Mouse (Mus musculus) thymus, adult 2 months (tissue): Measurements from ENCODE around the gene Gm9821. TPM values are rescaled to one million over a fixed set of nuclear protein-coding genes. Genes with fewer than 3 reads are reported as not detected.

Experiments
- DNase-seq: peaks from one replicate; pipeline ENCODE4 v3.0.0; 2021
- H3K27ac ChIP-seq: fragments of 200-500 bp; 2 replicates; pipeline ENCODE4 v1.5.1; 2012; ENCODE audit warnings: low read length, control low read depth; ENCODE audit not compliant: control insufficient read depth, insufficient read depth
- H3K27me3 ChIP-seq: fragments of 200-500 bp; 2 replicates; pipeline ENCODE4 v1.6.1; 2012; ENCODE audit warnings: mild to moderate bottlenecking, low read length, moderate library complexity, mixed read lengths; ENCODE audit not compliant: control insufficient read depth, insufficient read depth
- H3K36me3 ChIP-seq: fragments of 200-500 bp; 2 replicates; pipeline ENCODE4 v1.6.1; 2012; ENCODE audit warnings: mild to moderate bottlenecking, low read length, moderate library complexity; ENCODE audit not compliant: control insufficient read depth, insufficient read depth
- H3K4me1 ChIP-seq: fragments of 200-500 bp; replicated peaks from 2 replicates; pipeline ENCODE4 v1.6.1; 2012; ENCODE audit warnings: low read length; ENCODE audit not compliant: control insufficient read depth, insufficient read depth
- H3K4me3 ChIP-seq: fragments of 200-500 bp; 2 replicates; pipeline ENCODE4 v1.5.1; 2012; ENCODE audit warnings: mild to moderate bottlenecking, low read length, control low read depth, moderate library complexity; ENCODE audit not compliant: control insufficient read depth, insufficient read depth
- CTCF ChIP-seq: fragments of 200-500 bp; IDR thresholded peaks from 2 replicates; pipeline ENCODE4 v1.5.1; 2012; ENCODE audit warnings: mild to moderate bottlenecking, control low read depth, low read length, moderate library complexity, borderline replicate concordance; ENCODE audit not compliant: control insufficient read depth, poor library complexity, insufficient read depth; ENCODE audit errors: extremely low read depth
- POLR2A ChIP-seq: fragments of 200-500 bp; IDR thresholded peaks from 2 replicates; pipeline ENCODE4 v1.6.1; 2012; ENCODE audit warnings: mild to moderate bottlenecking, low read length, control low read depth, moderate library complexity; ENCODE audit not compliant: control insufficient read depth, poor library complexity, insufficient read depth; ENCODE audit errors: extremely low read depth
- WGBS: fragments of 180-500 bp; shearing (Covaris S2); methylation state at CpG from one replicate; pipeline ENCODE4 v1.1.7; 2018; 5-methylcytosine and 5-hydroxymethylcytosine counted together
- polyA plus RNA-seq: library from polyadenylated mRNA; depleted of rRNA; stranded (reverse); fragments of >200 nt; gene quantifications from 2 replicates; pipeline ENCODE4 v1.2.3, GENCODE M21; 2012

The Gm9821 gene
- polyA plus RNA-seq, 1 experiment: 0.08 TPM

DNA sequence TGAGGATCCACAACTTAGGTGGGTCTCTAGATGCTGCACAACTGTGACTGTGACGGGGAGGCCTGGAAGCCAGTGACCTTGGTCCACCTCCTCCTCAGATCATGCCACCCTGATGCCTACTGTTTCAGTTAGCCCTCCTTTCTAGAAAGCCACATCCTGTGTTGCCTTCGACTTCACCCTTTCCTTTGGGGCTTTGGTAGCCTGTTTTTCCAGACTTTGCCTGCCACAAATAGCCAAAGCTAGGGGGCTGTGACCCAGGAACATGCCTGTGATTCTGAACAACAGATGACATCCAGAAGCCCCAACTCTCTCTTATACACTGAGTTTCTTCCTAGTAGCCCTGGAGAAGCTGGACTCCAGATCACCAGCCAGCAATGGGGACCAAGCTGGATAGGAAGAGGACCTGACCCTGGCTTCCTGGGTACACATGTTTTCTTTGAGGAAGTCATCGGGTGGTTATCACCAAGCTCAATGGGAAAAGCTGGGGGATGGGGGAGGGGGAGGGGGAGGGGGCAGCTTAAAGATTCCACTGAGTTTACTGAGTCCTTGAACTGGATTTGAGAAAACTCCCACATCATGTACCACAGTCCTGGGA, 19.2 kb downstream of the Gm9821 start:
- WGBS: 27% methylated on average over 3 of the region's 3 CpGs
- TF ChIP-seq POLR2A (no peak), CTCF (no peak)

DNA sequence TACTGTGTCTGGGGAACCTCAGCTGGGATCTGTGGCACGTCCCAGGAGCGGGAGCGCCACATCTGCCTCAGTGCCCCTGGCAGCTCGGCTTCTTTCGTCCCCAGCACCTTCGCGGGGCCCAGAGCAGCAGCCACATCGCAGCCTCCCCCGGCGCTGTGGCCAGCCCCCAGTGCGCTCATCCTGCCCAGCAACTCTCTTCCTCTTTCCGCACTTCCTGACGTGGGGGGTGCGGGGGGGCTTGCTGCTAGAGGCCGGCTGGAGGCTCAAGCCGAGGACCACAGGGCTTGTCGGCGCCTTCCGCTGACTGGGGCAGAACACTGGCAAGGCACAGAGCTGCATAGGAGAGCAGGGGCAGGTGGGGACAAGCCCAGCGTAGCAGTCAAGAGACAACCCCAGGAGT, 19.9 kb downstream of the Gm9821 start:
- no peaks in the 10 kb centered on the region for H3K27me3 ChIP-seq
- 9% methylated on average over 20 of the region's 20 CpGs for WGBS
- 0 out of 2 replicates have a peak, but pooled peaks have one; percentile 17 for TF ChIP-seq POLR2A
- no peak for TF ChIP-seq CTCF
- 0 out of 2 replicates have a peak overlapping the region, but pooled peaks have one; percentile 10 for H3K4me3 ChIP-seq
- no peaks in the 10 kb centered on the region for H3K36me3 ChIP-seq
- H3K27ac ChIP-seq: no peak overlapping the region
- DNase-seq: peak; percentile 56
- H3K4me1 ChIP-seq: peaks cover 34% of the 10 kb centered on the region

More for the DNA sequence above, 19.2 kb downstream of the Gm9821 start:
- H3K36me3 ChIP-seq: no peaks in the 10 kb centered on the region
- H3K27ac ChIP-seq: peak overlapping the region; percentile 19; the same call in 1 of the 2 replicates
- peaks cover 41% of the 10 kb centered on the region for H3K4me1 ChIP-seq
- no peak overlapping the region for H3K4me3 ChIP-seq
- DNase-seq: no peak
- H3K27me3 ChIP-seq: no peaks in the 10 kb centered on the region

DNA sequence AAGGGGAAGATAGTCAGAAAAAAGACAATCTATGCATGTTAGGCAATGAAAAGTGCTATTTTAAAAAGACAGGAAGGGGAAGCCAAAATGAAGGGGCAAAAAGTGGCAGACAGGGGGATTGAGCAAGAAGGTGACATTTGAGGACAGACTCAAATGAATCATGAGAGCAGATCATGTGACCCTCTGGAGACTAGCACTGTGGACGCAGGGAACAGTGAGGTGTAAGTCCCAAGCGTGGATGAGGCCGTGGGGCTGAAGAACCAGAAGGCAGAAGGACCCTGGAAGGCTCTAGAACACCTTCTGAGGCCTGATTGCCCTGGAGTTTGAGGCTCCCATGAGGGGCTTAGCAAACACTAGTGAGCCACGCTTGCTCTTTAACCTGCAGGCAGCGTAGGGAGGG, 20.9 kb downstream of the Gm9821 start:
- 84% methylated on average over 5 of the region's 5 CpGs for WGBS
- no peak for TF ChIP-seq CTCF
- TF ChIP-seq POLR2A: no peak
- peaks cover 28% of the 10 kb centered on the region for H3K4me1 ChIP-seq
- no peak overlapping the region for H3K27ac ChIP-seq
- H3K36me3 ChIP-seq: no peaks in the 10 kb centered on the region
- H3K4me3 ChIP-seq: no peak overlapping the region
- H3K27me3 ChIP-seq: no peaks in the 10 kb centered on the region
- no peak for DNase-seq

- H3K4me3 ChIP-seq: no peak overlapping the region
- WGBS: 88% methylated on average over 11 of the region's 11 CpGs
- TF ChIP-seq POLR2A (no peak), CTCF (no peak)
- no peak for DNase-seq
- no peak overlapping the region for H3K27ac ChIP-seq
- H3K27me3 ChIP-seq: no peaks in the 10 kb centered on the region
- peaks cover 33% of the 10 kb centered on the region for H3K4me1 ChIP-seq
- H3K36me3 ChIP-seq: no peaks in the 10 kb centered on the region
These were observed 22.5 kb downstream of the Gm9821 start for GRCm38 (mm10) chr2:91967962-91968361.

GRCm38 (mm10) chr2:91971231-91972097, 26.0 kb downstream of the Gm9821 start:
- Histone ChIP-seq H3K36me3 (no peaks in the 10 kb centered on the region), H3K4me1 (peaks cover 24% of the 10 kb centered on the region), H3K27me3 (peaks cover 17% of the 10 kb centered on the region; the same call in 1 of the 2 replicates), H3K27ac (no peak overlapping the region), H3K4me3 (peak overlapping the region; percentile 3; the same call in 1 of the 2 replicates)
- no peak for DNase-seq
- 43% methylated on average over 21 of the region's 21 CpGs for WGBS
- TF ChIP-seq CTCF (no peak), POLR2A (no peak)

DNA sequence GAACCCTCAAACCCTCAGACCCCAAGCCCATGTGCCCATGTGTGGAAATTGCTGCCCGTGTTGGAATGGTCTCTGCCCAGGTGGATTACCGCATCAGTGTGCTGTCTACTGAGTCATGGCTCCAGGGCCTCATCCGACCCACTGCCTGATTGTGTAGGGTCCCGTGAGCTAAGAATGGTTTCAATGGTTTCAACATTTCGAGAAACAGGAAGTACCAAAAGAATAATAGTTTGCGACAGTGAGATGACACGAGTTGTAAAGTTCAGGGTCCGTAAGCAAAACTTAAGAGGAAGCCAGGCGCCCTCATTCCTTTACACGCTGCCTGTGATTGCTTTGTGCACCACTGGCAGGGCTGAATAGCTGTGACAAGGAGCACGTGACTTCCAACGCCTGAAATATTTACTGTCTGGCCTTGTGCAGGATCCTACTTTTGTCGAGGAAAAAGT, 26.6 kb downstream of the Gm9821 start:
- Histone ChIP-seq H3K36me3 (no peaks in the 10 kb centered on the region), H3K27me3 (peaks cover 17% of the 10 kb centered on the region; the same call in 1 of the 2 replicates), H3K27ac (no peak overlapping the region), H3K4me3 (peak overlapping the region; percentile 3; the same call in 1 of the 2 replicates), H3K4me1 (peaks cover 24% of the 10 kb centered on the region)
- TF ChIP-seq POLR2A (no peak), CTCF (no peak)
- WGBS: 9% methylated on average over 13 of the region's 13 CpGs
- DNase-seq: no peak
